Mouse (Mus musculus): ENCODE measurements around the gene Atp6v0a2.

GRCm38 (mm10) chr5:124751656-124752055, 123.3 kb downstream of the Atp6v0a2 start:
- no peak for TF ChIP-seq POLR2A (IDR thresholded peaks at IDR 0.05; ENCODE audit: low read depth, low read length)
- no peak for TF ChIP-seq CTCF (IDR thresholded peaks at IDR 0.05; ENCODE audit: borderline replicate concordance, insufficient read depth, low read length)
